Mouse (Mus musculus): ENCODE data around the gene Tfe3.
"Not testable (repeated sequence)": the region's sequence is repeated elsewhere in the genome, so short reads cannot be mapped to it uniquely, and the experiment has no call there.

Gene Tfe3

DNA sequence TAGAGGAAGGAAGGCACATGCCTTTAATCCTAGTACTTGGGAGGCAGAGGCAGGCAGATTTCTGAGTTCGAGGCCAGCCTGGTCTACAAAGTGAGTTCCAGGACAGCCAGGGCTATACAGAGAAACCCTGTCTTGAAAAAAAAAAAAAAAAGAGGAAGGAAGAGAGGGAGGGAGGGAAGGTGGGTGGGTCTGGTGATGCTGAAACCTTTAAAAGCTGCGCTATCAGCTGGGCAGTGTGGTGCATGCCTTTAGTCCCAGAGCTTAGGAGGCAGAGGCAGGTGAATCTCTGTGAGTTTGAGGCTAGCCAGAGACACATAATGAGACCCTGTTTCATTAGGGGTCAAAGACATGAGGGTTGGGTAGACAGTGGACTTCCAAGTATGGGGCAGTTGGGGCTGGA, 39.8 kb downstream of the Tfe3 start:
- intact Hi-C loops (cut with DNase I) = not testable (repeated sequence)

DNA sequence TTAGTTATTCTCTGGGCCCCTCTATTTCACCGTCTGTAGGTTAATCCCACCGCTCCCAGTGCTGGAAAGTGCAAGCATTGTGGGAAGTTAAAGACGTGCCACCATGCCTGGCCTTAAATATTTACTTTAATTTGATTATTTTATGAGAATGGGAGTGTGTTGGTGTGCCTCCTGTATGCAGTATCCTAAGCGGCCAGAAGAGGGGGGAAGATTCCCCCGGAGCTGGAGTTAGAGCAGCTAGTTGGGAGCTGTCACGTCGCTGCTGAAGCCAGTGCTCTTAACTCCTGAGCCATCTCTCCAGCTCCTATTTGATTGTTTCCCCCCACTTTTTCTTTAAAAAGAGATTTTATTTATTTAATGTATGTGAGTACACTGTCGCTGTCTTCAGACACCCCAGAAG, 52.7 kb downstream of the Tfe3 start:
- intact Hi-C loops (cut with DNase I) = not testable (repeated sequence)

DNA sequence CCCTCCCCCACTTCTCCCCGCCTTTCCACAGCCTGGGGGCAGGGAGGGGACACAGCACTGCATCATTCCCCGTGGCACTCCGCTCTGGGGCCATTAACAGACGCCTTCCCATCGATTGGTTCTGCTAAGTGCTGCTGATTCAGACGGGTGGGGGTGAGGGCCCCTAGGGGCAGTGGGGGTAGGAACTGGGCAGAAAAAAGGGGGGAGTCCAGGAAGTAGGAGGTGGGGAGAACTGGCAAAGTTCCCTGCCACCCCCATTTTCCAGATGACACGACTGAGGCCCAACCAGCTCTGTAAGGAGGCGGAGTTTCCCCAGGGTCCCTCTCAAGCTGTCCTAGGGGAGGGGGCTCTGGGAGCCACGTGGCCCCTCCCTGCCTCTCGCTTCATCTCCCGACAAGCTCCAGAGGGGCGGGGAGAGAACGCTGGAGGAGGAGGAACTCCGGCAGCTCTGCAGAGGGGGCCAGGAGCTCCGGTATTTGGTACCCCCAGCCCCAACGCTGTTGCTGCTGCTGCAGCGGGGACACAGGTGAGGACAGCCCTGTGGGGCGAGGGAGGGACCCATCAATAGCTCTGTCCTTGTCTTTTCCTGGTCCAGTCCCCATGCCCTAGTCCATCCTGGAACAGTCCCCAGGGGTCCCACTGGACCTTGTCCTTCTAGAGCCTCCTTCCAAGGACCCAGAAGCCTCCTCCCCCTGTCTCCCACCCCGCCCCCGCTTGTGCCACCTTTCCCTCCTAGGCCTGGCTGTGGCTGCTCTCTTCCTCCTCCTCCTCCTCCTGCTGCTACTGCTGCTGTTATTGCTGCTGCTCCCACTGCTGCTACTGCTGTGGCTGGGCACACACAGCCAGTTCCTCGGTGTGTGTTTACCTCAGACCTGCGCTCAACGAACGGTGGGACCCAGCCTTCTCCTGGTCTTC, 59.8 kb downstream of the Tfe3 start, which contains the start of gene Kcnd1:
Gene Kcnd1 (plus strand): TSS at position 425 of the 915 bp plus-strand sequence.
- intact Hi-C loops (cut with DNase I) = no loop called here

Small RNA genes lying within 50 kb of the gene (microRNA-seq; reads per million reads assigned to microRNA genes)
- 52.0 to 61.8 reads per million in 2 experiments for gene Mir1198

All from adrenal gland (tissue).